Mouse (Mus musculus) common myeloid progenitor, adult 5-6 weeks (primary cell): ENCODE results near the gene Ugt1a6b. TPM values are rescaled to one million over a fixed set of nuclear protein-coding genes. Genes with fewer than 3 reads are reported as not detected.
"Not testable (repeated sequence)": the region's sequence is repeated elsewhere in the genome, so short reads cannot be mapped to it uniquely, and the experiment has no call there.

Experiments used
- ATAC-seq: replicated peaks from 2 replicates; pipeline ENCODE4 v1.8.0; 2016; ENCODE audit warnings: low read depth, mild to moderate bottlenecking, moderate TSS enrichment, inconsistent platforms; ENCODE audit not compliant: poor library complexity, severe bottlenecking
- total RNA-seq: library from RNA; stranded (forward); fragments of 200-1000, 187-1606 nt; gene quantifications from 2 replicates; pipeline ENCODE4 v1.2.3, GENCODE M21; 2017

The Ugt1a6b gene
- total RNA-seq, 1 experiment from 2014 or later: 0.91 TPM

DNA sequence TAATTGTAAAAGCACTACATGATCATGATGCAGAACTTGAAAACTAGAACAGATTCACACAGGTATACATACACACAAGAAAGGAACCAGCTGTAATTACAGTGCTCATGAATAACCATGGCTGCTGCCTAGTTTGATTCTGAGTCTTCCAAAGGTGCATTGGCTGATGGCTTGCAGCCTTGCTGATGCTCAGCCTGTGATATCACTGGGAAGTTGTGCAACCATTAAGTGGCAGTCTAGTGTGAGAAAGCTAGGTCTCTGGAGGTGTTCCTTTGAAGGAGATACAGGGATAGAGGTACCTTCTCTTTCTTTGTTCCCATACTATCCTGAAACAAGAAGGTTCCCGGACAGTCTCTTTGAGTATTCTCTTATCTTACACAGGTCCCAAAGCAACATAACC lies 116.0 kb downstream of the Ugt1a6b start:
- no peak for ATAC-seq

- no peak for ATAC-seq
These were observed 117.3 kb downstream of the Ugt1a6b start for GRCm38 (mm10) chr1:88220336-88220735.

- no peak for ATAC-seq
These were observed 119.2 kb downstream of the Ugt1a6b start for GRCm38 (mm10) chr1:88222216-88222615.

DNA sequence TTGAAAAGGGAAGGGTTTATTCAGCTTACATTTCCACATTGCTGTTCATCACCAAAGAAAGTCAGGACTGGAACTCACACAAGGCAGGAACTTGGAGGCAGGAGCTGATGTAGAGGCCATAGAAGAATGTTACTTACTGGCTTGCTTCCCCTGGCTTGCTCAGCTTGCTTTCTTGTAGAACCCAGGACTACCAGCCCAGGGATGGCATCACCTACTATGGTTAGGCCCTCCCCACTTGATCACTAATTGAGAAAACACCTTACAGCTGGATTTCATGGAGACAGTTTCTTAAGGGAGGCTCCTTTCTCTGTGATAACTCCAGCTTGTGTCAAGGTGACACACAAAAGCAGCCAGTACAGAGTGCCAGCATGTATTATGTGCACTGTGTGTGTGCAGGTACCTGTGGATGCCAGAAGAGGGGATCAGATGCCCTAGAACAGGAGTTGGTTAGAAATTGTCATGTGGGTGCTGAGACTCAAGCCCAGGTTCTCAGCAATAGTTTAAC lies 120.0 kb downstream of the Ugt1a6b start:
- not testable (repeated sequence) for ATAC-seq

DNA sequence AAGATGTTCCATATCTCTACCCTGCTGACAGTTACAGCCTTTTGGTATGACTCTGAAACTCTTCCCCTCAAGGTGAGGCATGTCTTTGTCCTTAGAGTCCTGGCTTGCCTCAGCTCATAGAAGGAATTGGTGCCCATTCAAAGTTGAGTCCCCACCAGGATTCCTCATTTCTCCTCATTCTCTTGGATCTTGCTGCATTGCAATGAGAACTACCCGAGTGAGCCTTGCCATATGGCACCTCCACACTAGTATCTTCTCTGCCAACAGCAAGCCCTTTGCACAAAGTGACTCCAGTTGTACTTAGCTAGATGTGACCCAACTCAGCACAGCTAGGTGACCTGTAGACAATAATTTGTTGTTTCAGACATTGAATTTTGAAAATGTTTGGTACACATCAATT lies 120.5 kb downstream of the Ugt1a6b start:
- ATAC-seq: no peak

DNA sequence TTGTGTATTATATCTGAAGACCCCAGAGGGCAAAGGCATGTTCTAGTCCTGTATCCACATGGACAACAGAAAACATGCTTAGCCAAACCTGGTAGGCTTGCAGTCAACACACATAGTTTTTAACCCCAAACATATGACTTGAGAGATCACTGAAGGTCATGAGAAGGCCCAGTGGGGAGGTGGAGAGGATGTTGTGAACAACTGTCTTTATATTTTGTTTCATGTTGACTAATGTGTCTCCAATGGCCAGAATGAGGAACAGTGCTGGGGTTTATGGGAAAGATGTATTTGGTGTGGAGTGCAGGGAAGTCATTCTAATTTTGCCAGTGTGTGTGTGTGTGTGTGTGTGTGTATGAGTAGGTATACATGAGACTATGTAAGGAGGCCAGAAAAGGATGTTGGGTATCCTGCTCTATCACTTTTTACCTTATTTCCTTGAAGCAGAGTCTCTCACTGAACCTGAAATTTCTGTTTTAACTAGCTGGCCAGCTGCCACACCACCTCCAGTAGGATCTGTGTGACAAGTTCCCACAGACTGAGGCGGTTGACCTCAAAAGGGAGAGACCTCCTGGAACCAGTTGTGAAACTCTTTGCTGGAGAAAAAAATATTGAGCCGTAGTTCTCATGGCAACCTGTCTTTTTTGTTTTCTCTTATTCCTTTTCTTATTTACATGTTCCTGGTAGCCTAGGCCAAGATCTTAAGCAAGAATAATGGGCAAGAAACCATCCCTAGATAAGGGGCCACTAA lies 121.2 kb downstream of the Ugt1a6b start:
- ATAC-seq: no peak

- ATAC-seq: not testable (repeated sequence)
These were observed 122.2 kb downstream of the Ugt1a6b start for GRCm38 (mm10) chr1:88225301-88225700.

DNA sequence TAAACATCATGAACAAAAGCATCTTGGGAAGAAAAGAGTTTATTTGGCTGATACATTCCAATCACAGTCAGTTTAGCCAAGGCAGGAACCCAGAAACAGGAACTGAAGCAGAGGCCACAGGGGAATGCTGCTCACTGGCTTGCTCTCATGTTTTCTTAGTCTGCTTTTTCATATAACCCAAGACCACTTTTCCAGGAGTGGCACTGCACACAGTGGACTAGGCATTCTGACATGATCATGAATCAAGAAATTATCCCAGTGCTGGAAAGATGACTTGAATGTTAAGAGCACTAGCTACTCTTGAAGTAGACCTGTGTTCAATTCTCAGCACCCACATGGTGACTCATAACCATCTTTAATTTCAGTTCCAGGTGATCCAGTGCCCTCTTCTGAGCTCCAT lies 122.7 kb downstream of the Ugt1a6b start:
- ATAC-seq: no peak

DNA sequence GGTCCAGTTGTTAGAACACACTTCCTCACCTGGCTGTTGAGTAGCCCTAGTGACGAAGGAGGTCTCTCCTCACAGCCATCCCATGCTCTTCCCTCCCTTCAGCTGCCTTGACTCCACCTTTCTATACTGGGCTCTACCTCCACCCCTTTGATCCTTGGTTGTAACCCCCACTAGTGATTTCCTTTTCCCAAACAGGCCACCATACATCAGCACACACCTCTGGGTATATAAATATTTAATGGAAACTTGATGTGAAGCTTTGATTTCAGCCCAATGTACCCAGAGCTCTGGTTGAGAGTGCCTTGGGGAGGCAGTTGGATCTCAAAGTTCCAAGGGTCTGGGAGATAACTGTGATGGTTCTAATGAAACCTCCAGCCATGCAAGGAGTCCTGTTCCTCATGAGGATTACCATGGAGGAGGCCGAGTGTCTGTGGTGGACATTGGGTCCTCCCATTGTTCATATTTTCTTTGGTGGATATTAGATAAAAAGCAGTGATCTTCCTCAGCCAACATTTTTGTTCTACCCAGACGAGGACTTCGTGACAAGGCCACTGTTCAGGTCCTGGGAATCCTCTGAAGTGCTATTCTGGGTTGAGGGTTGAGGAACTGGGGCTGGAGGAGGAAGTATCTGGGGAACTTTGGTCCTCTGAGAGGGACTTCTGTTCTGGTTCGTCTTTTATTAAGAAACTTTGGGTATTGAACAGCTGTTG lies 123.8 kb downstream of the Ugt1a6b start, which contains the start of gene Mroh2a:
Gene Mroh2a, plus strand, starts transcription at position 317 of the 710 bp plus-strand sequence.
- peak; percentile 57 for ATAC-seq

DNA sequence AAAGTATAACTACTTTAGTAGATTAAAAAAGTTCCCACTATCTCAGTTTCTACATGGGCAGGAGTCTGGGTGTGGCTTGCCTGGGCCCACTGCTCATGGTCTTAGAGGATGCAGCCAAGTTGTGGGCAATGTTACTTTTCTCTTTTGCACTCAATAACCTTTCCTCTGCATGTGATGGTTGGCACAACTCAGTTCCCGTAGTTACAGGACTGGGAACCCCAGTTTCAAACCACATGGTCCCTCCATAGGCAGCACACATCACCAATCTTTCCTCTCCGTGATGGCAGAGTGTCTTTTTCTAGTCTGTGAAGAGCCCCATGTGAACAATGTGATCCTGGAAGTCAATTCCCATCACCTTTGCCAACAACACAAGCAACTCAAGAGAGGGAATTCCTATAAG lies 124.4 kb downstream of the Ugt1a6b start:
- ATAC-seq: no peak; the same call in 1 of the 2 replicates

DNA sequence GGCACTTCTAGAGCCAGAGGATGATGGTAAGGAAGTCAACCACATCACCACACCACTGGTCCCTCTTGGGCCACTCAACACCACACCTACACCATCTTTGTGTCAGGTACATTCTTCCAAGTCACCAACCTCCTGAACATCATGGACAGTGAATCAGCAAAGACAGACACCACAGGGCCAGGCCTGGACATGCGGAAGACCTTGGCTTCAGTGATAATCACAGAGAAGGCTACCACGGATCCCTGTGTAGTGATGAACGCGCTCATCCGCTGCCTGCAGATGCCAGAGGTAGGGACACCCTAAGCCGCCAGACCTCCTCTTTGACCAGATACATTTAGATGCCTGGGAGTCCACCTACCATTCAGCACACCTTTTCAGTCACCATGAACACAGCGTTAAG lies 125.1 kb downstream of the Ugt1a6b start:
- no peak for ATAC-seq

- ATAC-seq: no peak
These were observed 126.5 kb downstream of the Ugt1a6b start for GRCm38 (mm10) chr1:88229566-88229965.

GRCm38 (mm10) chr1:88229986-88230385 lies 126.9 kb downstream of the Ugt1a6b start:
- ATAC-seq: no peak

- ATAC-seq: no peak
These were observed 127.4 kb downstream of the Ugt1a6b start for GRCm38 (mm10) chr1:88230421-88230820.

- no peak for ATAC-seq
These were observed 128.1 kb downstream of the Ugt1a6b start for GRCm38 (mm10) chr1:88230981-88231802.

DNA sequence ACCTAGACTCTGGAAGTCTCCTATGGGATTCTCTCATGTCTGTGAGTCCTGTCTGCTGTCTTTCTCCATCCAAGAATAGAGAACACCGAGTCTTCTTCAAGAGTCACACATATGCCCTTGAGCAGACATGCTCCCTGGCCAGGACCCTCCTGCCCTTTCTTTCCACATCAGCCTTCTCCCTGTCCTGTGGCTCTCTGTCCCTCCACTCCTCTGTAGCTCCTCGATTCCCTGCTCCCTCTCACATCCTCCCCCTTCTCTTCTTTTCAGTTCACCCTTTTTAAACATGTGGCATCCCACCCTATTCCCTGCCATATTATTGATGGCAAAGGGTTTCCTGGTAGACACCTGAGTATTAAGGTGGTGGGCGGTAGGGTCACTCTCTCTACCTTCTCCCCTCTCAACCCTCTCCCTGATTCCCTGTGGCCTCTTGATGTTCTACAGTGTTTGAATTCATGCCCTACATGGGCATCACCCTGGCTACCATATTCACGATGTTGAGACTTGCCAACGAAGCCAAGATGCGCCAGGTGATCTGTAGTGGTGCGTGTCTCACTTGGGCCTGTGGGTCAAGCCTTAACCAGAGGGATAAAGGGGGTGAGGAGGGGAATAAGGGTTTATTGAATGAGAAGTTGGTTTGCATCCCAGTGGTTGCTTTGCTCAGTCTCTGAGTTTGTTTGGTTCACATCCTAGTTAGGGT lies 128.9 kb downstream of the Ugt1a6b start:
- no peak for ATAC-seq

GRCm38 (mm10) chr1:88232664-88233380 lies 129.8 kb downstream of the Ugt1a6b start:
- no peak for ATAC-seq

DNA sequence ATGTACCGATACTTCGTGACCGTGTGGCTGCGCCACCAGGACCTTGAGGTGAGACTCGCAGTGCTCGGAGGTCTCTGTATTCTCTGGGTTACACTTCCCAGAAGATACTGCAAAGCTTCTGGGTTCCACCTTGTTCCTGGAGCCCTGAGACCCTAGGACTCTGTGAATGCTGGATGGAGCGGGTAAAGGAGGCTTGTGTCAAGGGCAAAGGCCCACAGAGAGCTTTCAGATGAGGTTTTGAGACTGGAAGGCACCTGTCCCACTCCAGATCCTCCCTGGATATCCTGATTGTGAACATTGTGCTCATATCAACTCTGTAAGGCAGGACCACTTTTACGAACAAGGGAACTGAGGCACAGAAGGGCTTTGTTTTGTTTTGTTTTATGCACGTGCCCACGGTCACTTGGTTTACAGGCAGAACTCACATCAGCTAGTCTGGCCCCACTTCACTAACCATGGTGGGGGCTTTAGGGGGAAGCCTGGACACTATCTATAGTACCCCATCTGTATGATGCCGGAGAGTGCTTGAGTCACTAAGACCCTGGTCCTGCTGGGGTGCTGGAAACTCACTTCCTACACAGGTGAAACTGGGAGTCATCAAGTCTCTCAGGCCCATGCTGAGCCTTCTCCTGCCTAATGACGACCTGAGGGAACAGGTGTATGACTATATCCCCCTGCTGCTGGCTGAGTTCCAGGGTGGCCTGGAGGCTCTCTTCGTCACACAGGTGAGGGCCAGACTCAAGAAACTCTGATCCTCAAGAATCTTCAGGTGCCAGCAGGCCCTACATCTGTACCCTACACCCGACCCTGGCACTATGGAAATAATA lies 130.6 kb downstream of the Ugt1a6b start:
- no peak for ATAC-seq
